Mouse (Mus musculus): Measurements from ENCODE around the gene Pop7. TPM values are rescaled to one million over a fixed set of nuclear protein-coding genes. Genes with fewer than 3 reads are reported as not detected.

Gene Pop7
- total RNA-seq, 1 experiment from 2014 or later = 38.0 TPM

GRCm38 (mm10) chr5:137510573-137511390 is 8.5 kb upstream of the Pop7 start:
- no peak for ATAC-seq (replicated peaks; ENCODE audit: low read depth, poor library complexity, severe bottlenecking)

GRCm38 (mm10) chr5:137510014-137510501 is 7.7 kb upstream of the Pop7 start:
- peak; percentile 63; the same call in 1 of the 2 replicates for ATAC-seq (replicated peaks; ENCODE audit: low read depth, poor library complexity, severe bottlenecking)

GRCm38 (mm10) chr5:137504041-137504440 is 1.7 kb upstream of the Pop7 start:
- ATAC-seq (replicated peaks; ENCODE audit: low read depth, poor library complexity, severe bottlenecking) = no peak

- ATAC-seq (replicated peaks; ENCODE audit: low read depth, poor library complexity, severe bottlenecking) = peak; percentile 81
These were observed 371 bp upstream of the Pop7 start for GRCm38 (mm10) chr5:137502667-137503110.

- ATAC-seq (replicated peaks; ENCODE audit: low read depth, poor library complexity, severe bottlenecking) = no peak
These were observed 2.1 kb downstream of the Pop7 start for GRCm38 (mm10) chr5:137500186-137500585.

- ATAC-seq (replicated peaks; ENCODE audit: low read depth, poor library complexity, severe bottlenecking) = no peak
These were observed 8.5 kb downstream of the Pop7 start for GRCm38 (mm10) chr5:137493831-137494230.

- no peak for ATAC-seq (replicated peaks; ENCODE audit: low read depth, poor library complexity, severe bottlenecking)
These were observed 10.8 kb downstream of the Pop7 start for GRCm38 (mm10) chr5:137491559-137491958.

GRCm38 (mm10) chr5:137487616-137488015 is 14.7 kb downstream of the Pop7 start:
- no peak for ATAC-seq (replicated peaks; ENCODE audit: low read depth, poor library complexity, severe bottlenecking)

GRCm38 (mm10) chr5:137485851-137486155 is 16.5 kb downstream of the Pop7 start:
- no peak for ATAC-seq (replicated peaks; ENCODE audit: low read depth, poor library complexity, severe bottlenecking)

- ATAC-seq (replicated peaks; ENCODE audit: low read depth, poor library complexity, severe bottlenecking) = no peak
These were observed 17.1 kb downstream of the Pop7 start for GRCm38 (mm10) chr5:137485071-137485850.

GRCm38 (mm10) chr5:137481897-137482296 is 20.4 kb downstream of the Pop7 start:
- no peak for ATAC-seq (replicated peaks; ENCODE audit: low read depth, poor library complexity, severe bottlenecking)

- ATAC-seq (replicated peaks; ENCODE audit: low read depth, poor library complexity, severe bottlenecking) = peak; percentile 72
These were observed 21.2 kb downstream of the Pop7 start for GRCm38 (mm10) chr5:137481138-137481537.

- ATAC-seq (replicated peaks; ENCODE audit: low read depth, poor library complexity, severe bottlenecking) = no peak
These were observed 25.4 kb downstream of the Pop7 start, which contains the start of gene Zan for GRCm38 (mm10) chr5:137476964-137477363. TSS of gene Zan (minus strand) at chr5:137477064.

GRCm38 (mm10) chr5:137474351-137474750 is 28.0 kb downstream of the Pop7 start:
- ATAC-seq (replicated peaks; ENCODE audit: low read depth, poor library complexity, severe bottlenecking) = no peak

- peak; percentile 73 for ATAC-seq (replicated peaks; ENCODE audit: low read depth, poor library complexity, severe bottlenecking)
These were observed 29.9 kb downstream of the Pop7 start for GRCm38 (mm10) chr5:137472252-137472904.

- no peak for ATAC-seq (replicated peaks; ENCODE audit: low read depth, poor library complexity, severe bottlenecking)
These were observed 35.4 kb downstream of the Pop7 start for GRCm38 (mm10) chr5:137466946-137467345.

GRCm38 (mm10) chr5:137465049-137465448 is 37.3 kb downstream of the Pop7 start:
- no peak for ATAC-seq (replicated peaks; ENCODE audit: low read depth, poor library complexity, severe bottlenecking)

- 0 out of 2 replicates have a peak, but pooled peaks have one; percentile 50 for ATAC-seq (replicated peaks; ENCODE audit: low read depth, poor library complexity, severe bottlenecking)
These were observed 46.3 kb downstream of the Pop7 start for GRCm38 (mm10) chr5:137455866-137456591.

- peak; percentile 22; the same call in 1 of the 2 replicates for ATAC-seq (replicated peaks; ENCODE audit: low read depth, poor library complexity, severe bottlenecking)
These were observed 47.1 kb downstream of the Pop7 start for GRCm38 (mm10) chr5:137455206-137455605.

Measured in common myeloid progenitor, adult 5-6 weeks (primary cell).